Mouse (Mus musculus) spleen, postnatal 10 days (tissue): ENCODE measurements around the gene Ncoa4.
"Not testable (repeated sequence)": the region's sequence is repeated elsewhere in the genome, so short reads cannot be mapped to it uniquely, and the experiment has no call there.

Source experiments
- DNase-seq, 2 experiments: peaks; one replicate each; pipeline ENCODE4 v3.0.0; 2021 to 2022; ENCODE audit warnings: low spot score in 2 of 2

Ncoa4 gene

GRCm38 (mm10) chr14:32159690-32160246 lies at the start of gene Ncoa4:
Ncoa4 (plus strand) TSS chr14:32159865.
- peak; percentile 99 for DNase-seq

DNA sequence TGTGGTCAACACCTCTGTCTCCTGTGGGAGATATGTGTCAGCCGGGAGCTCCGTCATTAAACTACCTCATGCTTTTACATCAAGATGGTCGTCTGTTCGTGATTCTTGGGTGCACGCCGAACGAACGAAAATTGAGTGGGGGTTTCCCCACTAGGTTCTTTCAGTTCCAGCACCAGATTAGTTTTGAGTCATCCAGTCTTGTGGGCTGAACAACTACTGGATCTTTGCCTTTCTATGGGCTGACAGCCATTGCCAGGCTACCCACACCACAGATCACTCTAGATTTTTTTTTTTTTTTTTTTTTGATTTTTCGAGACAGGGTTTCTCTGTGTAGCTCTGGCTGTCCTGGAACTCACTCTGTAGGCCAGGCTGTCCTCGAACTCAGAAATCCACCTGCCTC lies 47.5 kb upstream of the Ncoa4 start:
- DNase-seq: not testable (repeated sequence)

DNA sequence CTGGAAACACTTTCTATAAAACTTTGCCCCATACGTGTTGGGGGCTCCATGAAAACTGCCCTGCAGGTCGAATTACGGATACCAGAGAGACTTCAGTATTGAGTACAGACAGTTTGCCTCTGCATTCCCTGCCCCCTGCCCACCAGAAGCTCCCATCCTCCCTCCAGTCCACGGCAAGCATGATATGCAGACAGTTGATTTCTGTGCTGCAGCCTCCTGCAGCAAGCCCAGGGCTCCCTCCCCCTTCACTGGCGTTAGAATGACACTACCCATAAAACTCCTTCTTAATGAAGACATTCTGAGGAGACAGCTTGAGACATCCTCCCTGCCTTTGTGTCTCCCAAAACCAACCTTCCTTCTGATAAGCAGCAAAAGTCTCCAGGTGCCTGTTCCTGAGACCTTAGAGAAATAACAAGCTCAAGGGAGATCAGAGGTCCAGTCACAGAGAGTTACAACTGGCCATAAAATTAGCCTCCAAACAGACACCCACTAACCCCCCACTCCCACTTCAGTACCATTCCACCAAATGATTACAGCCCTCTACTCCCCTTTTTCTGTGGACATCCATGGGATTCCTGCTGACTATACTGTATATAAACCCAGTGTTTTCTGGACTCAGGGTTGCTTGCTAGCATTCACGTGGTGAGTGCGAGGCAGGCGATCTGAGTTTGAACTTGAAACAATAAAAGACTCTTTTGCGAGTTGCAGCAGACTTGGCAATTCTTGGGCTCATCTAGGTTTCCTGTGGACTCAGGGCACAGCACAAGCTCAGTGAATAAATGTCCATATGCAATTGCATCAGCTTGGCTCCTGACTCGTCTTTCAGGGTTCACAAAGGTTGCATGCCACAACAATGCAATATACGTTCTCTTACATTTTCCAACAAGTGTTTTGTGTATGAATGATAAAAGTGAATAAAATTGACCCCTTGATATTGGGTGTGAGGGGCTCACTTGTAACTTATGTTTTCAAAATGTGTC lies 38.4 kb upstream of the Ncoa4 start:
- DNase-seq: no peak

- DNase-seq: peak; percentile 35 to 66
Measured at GRCm38 (mm10) chr14:32121920-32122315, 37.7 kb upstream of the Ncoa4 start.

DNA sequence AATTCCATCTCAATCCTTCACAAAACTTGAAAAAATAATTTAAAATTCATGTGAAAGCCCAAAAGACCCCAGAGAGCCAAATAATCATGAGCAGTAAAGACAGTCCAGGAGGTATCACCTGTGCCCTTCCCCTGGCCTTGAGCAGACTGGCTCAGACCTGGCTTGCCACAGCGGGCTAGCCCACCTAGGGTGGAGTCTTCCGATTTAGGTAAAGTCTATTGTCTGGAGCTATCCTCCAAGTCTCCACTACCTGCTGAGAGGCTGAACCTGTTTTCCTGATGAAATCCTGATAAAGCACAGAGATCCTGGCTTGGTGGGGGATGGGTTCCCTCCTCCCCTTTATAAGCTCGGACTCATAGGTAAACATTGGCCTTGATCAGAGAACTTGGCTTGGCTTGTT lies 35.4 kb upstream of the Ncoa4 start:
- no peak for DNase-seq

- DNase-seq: not testable (repeated sequence)
Measured at GRCm38 (mm10) chr14:32125256-32125655, 34.4 kb upstream of the Ncoa4 start.

- DNase-seq: no peak
Measured at GRCm38 (mm10) chr14:32128409-32128808, 31.3 kb upstream of the Ncoa4 start.

DNA sequence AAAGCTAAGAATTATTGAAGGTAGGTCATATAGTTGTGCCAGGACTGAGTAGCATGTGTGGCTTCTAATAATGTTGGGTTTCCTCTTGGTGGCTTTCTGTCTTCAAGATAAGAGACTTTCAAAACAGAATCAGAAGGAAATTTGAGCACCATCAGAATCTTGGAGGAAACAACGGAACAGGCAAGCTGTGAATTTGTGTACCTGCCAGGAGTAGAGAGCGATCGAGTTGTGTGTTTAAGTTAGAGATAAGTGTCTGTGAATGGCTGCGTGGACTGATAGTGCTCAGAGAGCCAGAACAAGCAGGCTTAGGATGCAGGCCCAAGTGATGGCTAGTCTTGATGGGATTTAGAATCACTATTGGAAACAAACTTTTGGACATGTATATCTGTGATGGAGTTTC lies 27.8 kb upstream of the Ncoa4 start:
- no peak for DNase-seq

DNA sequence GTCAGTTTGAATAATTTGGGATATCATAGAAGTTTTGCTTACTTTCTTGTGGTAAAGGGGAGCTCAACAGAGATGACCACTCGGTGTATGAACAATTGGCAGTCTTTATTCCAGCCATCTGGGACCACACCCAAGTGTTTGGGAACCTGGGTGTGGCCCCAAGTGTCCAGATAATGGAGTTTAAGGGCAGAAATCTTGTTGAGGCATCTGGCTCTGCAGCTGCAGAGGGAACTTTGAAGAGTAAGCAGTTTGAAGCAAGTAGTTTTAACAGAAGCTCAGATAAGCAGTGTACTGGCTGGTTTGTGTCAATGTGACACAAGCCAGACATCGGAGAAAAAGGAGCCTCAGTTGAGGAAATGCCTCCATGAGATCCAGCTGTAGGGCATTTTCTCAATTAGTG lies 25.4 kb upstream of the Ncoa4 start:
- DNase-seq: no peak

DNA sequence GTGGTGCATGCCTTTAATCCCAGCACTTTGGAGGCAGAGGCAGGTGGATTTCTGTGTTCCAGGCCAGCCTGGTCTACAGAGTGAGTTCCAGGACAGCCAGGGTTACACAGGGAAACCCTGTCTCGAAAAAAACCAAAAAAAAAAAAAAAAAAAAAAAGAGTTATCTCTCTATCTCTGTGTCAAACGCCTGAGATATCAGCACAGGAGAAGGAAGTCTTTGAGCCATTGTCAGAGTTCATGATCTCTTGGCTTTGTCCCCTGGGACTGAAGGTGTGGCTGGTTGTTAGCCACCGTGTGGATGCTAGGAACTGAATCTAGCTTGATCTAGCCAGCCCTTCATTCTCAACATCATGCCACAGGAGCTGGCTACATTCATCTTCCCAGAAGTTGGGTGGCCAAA lies 23.2 kb upstream of the Ncoa4 start:
- DNase-seq: not testable (repeated sequence)

GRCm38 (mm10) chr14:32140359-32140965 lies 19.2 kb upstream of the Ncoa4 start:
- DNase-seq: no peak

GRCm38 (mm10) chr14:32141723-32142122 lies 17.9 kb upstream of the Ncoa4 start, which contains the start of gene Msmb:
Msmb (plus strand) TSS chr14:32142023.
- DNase-seq: no peak

GRCm38 (mm10) chr14:32144734-32145133 lies 14.9 kb upstream of the Ncoa4 start:
- no peak for DNase-seq

DNA sequence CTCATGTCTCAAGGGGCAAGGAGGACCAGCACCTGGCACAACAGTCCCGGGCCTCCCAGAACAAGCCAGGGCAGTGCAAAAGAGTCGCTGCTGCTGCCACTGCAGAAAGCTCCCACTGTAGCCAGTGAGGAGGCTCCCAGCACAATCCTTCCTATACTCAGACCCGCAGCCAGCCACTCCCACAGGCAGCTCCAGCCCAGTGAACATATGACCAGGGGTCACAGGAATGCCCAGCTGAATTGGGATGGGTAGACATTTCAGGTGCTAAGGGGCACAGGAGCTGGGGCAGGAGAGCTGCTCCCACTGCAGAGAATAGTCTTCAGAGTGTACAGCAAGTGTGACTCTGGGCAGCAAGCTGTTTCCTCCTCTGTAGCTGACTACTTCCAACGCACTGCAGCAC lies 14.3 kb upstream of the Ncoa4 start:
- peak; percentile 51 to 62 for DNase-seq

GRCm38 (mm10) chr14:32145809-32146511 lies 13.7 kb upstream of the Ncoa4 start:
- DNase-seq: peak in 1 of 2 experiments; percentile 74

GRCm38 (mm10) chr14:32146578-32146977 lies 13.1 kb upstream of the Ncoa4 start:
- no peak for DNase-seq

DNA sequence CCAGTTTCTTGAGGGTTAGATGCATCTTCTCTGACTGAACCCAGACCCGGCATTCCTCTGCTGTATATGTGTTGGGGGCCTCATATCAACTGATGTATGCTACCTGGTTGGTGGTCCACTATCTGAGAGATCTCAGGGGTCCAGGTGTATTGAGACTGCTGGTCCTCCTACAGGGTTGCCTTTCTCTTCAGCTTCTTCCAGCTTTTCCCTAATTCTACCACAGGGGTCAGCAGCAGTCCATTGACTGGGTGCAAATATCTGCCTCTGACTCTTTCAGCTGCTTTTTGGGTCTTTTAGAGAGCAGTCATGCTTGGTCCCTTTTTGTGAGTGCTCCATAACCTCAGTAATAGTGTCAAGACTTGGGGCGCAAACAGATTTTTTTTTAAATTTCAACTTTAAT lies 8.8 kb upstream of the Ncoa4 start:
- DNase-seq: no peak

DNA sequence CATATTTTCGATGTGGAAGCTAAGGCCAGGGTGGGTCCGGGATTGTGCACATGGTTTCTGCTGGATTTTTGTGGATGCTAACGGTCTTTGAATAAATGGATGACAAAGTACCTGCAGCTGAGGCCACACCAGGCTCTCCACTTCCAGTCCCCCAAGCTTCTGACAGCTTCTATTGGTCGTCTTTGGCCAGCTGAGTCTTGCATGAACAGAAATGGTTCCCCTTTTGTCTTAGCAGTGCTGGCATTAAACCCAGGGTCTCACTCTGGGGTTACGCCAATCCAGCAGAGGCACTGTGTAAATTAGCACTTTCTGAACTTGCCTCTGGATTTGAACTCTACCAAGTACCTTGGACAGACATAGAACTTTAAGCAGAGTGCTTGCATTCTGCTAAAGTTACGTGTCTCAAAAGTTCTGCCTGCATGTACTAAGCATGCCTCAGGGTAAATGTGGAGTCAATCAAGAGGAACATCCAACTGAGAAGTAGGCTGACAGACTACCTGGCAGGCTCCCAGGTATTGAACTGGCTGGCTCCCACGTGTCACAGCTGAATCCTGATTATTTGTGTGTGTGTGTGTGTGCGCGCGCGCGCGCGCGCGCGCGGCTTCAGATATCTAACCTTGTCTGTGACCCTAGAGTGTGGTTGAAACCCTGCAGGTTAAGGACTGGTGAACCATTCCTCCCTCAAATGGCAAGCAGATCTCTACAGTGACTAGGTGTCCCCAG lies 7.3 kb upstream of the Ncoa4 start:
- no peak for DNase-seq

- DNase-seq: no peak
Measured at GRCm38 (mm10) chr14:32153156-32153555, 6.5 kb upstream of the Ncoa4 start.

- DNase-seq: no peak
Measured at GRCm38 (mm10) chr14:32154758-32155157, 4.9 kb upstream of the Ncoa4 start.

DNA sequence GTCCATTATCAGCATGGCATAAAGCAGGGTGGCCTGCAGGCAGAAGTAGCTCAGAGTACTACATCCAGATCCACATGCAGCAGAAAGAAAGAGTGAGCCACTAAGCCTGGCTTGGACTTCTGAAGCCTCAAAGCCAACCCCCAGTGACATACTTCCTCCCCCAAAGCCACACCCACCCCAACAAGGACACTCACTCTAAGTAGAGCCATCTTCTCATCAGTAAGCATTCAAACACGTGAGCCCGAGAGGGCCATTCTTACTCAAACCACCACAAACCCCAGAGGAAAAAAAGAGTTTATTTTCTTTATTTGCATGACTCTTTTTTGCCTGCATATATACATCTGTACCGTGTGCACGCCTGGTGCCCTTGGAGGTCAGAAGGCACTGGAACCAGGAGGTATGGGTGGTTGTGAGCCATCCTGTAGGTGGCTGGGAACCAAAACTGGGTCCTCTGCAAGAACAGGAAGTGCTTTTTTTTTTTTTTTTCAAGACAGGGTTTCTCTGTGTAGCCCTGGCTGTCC lies 455 bp upstream of the Ncoa4 start:
- peak in 1 of 2 experiments; percentile 47 for DNase-seq
